Mouse (Mus musculus) adrenal gland, postnatal 36 days (tissue): ENCODE measurements around the gene Mast4. TPM values are rescaled to one million over a fixed set of nuclear protein-coding genes. Genes with fewer than 3 reads are reported as not detected.

Experiments used
- DNase-seq, 2 experiments: peaks; one replicate each; pipeline ENCODE4 v3.0.0; 2021; ENCODE audit warnings: mixed read lengths in 1 of 2
- total RNA-seq, 2 experiments: library from RNA; stranded (reverse); gene quantifications; 2 replicates each; pipeline ENCODE4 v1.2.3; 2021

The Mast4 gene
- total RNA-seq, 2 experiments from 2014 or later, result 62.9 to 90.1 TPM

DNA sequence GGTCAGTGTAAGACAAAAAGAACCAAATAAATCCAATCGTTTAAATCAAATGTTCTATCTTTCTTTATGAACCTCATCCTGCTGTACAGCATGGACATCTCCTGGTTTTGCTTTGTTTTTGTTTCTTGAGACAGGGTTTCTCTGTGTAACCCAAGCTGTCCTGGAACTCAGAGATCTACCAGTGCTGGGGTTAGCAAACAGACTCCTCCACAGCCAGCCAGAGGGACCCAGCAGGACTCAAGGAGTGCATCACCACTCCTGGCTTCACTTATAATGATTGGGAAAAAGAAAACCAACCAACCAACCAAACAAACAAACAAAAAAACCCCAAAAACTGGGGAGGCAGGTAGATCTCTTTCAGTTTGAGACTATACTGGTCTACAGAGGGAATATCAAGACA lies 469.5 kb downstream of the Mast4 start:
- DNase-seq, result no peak

DNA sequence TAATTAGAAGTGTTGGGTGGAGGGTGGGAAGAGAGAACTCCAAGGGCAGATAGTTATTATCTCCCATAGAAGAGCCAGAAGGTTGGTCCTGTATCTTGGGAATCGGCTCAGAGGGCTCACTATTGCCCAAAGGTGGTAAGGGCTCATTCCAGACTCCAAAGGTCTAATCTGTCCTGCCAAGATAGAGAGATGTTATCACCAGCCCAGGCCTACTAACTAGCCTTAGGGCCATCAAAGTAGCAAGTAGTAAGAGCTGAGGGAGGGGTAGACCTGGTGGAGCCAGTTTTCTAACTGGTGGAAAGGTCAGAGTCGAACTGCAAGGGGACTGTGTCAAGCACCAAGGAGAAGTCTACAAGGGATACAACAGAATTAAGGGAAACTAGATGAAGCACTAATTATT lies 470.2 kb downstream of the Mast4 start:
- no peak for DNase-seq

DNA sequence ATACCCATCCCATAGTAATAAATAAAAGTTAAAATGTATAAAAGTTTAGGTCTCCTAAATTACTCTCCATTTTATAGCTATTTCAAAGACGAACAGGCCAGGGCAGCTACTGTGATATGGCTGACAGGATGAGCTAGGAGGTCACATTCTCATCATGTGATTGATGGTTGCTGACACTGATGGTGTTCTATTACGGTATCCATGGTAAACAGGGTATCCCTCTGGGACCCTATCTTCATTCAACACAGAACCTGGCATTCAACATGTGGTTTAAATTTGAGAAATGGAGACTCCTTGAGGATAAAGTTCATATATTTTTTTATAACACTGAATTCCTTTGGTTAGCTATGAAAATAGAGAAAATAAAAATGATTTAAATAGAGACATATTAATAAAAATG lies 471.3 kb downstream of the Mast4 start:
- DNase-seq, result no peak

DNA sequence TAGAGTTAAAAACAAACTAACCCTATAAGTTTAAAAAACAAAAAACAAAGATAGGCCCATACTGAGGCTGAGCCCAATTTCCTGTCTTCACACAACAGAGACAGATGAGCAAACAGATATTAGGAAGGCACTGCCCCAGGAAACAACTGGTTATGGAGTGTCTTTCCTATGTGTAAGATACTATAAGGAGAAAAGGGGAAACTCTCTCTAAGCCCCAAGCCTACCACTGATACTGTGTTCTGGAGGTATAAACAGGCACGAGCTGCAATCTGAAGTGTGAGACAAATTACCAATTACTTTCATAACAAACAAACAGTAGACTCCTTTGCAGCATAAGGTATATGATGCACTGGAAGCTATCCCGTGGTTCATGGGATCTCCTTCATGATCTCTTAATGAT lies 471.9 kb downstream of the Mast4 start:
- DNase-seq, result no peak

DNA sequence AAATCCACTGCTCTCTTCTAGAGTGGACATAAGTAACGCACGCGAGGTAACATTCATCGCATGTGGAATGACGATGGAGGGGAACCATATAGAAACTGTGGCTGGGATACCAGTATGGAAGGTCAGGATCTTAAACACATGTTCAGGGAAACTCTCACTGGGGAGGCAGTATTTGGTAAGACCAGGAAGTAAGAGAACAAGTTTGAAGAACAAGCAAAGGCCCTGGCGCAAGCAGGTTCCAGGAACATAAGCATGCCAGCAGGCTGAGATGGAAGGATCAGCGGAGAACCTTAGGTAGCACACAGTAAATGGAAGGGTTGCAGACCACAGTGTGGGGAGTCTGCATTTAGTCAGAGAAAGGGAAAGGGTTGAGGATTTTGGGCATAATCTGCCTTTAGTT lies 473.6 kb downstream of the Mast4 start:
- no peak for DNase-seq

DNA sequence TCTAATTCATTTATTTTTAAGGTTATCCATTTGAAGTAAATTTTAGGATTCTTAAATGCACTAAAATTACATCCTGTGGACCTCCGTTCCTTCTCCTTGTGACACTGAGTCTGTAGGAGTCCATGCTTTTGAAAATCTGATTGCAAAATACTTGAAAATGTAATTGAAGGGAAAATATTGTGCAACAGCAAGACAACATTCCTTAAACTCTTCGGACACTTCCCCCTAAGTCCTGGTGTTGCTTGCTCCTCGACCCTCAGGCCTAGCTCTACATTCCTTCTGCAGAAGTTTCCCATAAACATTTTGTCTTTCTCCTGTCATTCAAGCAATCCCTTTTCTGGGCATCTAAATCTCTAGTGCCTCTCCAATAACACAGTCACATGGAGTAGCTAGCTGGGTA lies 474.2 kb downstream of the Mast4 start:
- DNase-seq, result no peak

DNA sequence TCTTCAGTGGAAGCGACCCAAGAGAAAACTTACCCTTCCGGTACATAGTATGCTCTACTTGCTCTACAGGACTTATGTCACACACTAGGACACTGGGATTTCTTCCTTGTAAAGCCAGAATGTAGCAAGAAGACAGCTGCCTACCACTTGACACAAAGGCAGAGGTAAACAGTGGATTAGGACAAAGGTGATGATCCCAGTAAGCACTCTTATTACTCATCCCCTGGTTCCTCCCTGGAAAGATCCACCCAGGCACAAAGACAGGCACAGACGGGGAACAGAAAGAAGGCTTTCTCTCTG lies 476.8 kb downstream of the Mast4 start:
- no peak for DNase-seq

DNA sequence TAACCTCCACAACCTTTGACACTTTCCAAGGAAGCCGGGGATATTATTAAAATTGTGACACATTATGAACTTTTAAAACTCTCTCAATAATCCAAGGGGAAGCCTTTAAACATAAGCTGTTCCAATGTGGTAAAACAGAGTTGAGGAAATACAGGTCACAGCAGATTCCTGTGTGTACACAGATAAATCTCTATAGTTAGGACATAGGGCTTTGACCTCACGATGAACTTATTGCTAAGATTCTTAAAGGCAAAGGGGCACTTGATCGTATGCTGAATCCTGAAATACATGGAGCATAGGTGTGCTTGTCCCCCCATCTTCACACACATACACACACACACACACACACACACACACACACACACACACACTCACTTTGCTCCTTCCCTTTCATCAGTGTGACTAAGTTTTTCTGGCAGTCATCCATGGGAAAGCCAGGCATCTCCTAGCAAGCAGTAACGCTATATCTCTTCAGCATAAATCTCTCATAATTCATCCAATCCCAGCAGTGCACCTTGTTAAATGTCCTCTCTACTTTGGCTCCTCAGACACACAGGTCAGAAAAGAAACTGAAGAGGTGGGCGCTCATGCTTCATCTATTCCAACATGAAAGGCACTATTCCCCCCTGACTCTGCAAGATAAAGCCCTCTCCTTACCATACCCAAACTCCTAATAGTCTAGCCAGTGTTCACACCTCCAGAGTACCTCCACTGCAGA lies 477.3 kb downstream of the Mast4 start:
- peak; percentile 56 to 64 for DNase-seq

DNA sequence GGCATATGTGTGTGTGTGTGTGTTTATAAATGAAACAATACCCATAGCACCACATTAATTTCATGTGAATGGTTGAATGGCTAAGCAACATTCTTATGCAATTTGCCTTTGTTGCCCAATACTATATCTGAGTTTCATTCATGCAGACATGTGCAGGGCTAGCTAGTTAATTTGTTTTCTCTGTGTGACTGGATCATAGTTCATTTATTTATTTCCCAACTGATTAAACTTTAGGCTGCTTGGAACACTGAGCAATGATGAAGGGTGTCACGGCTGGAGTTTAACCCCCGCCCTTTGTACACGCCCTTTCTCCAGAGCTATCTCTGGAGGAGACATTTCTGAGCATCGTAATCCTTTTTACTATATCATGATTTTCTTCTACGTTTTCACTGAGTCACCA lies 481.4 kb downstream of the Mast4 start:
- DNase-seq, result no peak

DNA sequence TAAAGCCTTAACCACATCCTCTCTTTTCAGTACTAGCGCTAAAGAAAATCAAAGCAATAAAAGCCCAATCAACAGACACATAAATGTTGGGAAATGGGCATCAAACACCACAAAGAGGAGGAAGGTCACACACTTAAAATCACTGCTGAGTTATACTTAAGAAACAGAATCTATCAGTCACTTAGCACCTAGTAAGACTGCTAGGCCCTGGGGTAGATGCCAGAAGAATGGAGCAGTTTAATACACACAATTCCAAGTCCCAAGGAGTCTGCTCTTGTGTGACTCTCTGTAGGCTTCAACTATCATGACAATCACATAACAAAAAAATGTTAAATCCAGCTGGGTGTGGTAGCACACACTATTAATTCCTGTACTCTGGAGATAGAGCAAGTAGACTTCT lies 483.0 kb downstream of the Mast4 start:
- DNase-seq, result no peak

DNA sequence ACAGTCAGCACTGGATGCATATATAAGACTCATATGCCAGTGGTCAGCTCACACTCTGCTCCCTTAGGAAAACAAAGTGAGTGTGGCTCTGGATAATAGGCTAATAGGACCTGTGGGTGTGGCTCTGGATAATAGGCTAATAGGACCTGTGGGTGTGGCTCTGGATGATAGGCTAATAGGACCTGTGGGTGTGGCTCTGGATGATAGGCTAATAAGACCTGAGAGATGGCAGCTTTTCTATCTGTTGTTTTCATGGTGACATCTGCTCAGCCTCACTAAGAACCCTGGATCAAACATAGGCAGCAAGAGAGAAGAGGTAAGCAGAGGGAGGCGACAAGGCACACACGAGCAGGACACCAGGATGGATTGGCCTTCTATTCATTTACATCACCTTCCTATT lies 483.7 kb downstream of the Mast4 start:
- no peak for DNase-seq

DNA sequence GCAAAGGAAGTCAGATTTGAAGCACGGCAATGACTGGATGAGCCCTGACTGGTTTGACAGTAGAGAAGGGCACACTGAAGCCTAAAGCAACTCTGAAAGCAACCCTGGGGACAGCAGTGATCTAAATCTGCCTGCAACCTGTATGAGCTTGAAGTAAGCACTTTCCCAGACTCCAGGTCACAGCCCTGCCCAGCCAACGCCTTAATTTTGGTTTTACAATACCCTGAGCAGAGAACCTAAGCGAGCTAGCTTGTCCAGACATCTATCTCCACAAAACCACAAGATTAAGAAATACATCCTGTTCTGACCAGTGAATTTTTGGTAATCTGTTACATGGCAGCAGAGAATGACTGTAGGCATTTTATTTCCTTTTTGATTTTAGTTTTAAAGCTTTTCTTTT lies 485.2 kb downstream of the Mast4 start:
- DNase-seq, result no peak

DNA sequence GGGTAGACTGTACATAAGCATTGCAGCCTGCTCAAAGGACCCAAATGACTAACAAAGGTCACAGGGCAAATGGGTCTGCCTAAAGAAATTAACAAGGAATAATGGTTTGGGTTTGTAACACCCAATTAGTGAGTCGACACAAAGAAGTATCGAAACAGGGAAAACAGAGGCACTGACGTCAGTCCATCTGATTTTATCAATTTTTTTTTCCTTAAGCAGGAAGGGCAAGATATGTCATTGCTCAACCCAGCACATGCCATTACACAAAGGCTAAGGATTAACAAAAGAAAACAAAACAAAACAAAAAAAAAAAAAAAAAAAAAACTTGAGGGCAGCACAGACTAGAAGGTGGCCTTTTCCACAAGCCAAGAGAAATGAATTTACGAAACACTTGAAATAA lies 487.8 kb downstream of the Mast4 start:
- no peak for DNase-seq

DNA sequence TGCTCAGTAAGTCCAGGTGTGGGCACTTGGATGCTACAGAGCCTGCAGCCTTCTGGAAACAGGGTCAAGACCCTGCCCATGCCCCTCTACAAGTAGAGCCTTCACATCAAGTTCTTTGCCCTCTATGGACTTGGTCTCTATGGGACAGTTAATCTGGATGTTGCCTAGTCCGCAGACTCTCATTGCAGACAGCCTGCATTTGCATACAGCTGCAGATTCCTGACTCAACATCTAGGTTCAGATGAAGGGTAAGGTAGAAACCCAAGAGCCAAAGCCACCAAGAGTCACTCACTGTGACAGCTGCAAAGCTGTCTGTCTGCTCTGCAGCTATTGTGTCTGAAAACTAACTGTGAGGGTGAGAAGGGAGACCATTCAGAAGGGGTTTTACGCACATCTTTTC lies 491.6 kb downstream of the Mast4 start:
- no peak for DNase-seq

DNA sequence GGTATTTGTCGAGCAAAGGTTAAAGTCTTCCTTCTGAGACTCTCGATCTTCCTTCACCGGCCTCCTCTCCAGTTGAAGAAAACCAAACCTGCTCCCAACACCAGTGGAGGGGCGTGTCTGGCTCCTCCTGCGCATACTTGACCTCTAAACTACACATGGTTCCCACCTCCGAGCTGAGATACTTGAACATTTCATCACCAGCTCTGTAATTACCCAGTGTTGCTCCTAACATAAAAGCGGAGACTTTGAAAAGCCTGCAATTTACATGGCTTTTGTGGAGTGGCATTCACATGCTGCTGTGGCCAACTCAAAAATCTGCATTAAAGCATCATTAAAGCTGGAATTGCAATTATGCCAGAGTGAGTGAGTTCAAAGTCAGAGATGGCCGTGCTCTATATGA lies 492.1 kb downstream of the Mast4 start:
- DNase-seq, result no peak

DNA sequence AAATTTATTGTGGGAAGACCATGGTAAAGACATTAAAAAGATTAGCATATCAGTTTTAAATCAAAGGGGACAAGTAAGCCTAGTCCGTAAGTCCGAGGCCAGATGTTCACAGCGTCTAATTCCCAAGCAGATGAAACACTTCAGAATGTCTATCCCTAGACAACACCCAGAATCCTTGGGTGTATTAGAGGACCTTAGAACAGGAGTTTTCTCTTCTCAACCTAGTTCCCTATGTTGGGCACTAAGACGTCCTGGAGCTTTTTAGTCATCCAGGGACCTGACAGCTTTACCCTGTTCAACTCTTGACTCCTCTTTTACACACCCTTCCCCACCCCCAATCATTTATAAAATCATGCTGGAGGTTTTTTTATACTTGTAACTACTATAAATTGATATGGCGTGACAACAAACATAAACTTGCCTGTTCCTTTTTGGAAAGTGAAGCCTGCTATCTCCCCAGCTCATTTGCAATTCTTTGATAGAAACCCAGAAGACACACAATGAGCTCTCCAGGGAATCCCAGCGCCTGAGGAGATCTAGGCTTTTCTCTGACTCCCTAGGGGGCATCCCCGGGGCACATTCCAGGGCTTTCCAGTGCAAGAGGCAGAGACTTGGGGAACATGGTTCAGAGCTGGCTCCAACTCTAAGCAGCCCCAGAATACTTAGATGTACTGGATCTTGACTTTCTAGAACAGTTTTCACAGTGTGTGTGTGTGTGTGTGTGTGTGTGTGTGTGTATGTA lies 494.4 kb downstream of the Mast4 start:
- DNase-seq, result no peak

DNA sequence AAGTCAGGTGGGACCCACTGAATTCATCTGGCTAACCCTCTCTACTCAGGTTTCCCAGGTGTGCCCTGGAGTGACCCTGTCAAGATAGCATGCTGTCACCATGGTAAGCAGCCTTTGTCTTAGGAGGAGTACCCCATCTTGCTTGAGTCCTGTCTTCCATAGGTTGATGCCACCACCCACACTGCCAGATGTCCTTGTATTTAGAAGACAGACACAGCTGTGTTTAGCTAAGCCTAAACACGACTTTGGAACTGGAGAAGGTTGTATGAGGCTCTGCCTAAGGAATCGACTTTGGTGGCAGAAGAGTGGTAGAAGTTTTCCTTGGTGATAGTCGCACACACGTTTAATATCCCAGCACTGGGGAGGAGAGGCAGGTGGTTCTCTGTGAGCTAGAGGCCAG lies 496.9 kb downstream of the Mast4 start:
- no peak for DNase-seq

DNA sequence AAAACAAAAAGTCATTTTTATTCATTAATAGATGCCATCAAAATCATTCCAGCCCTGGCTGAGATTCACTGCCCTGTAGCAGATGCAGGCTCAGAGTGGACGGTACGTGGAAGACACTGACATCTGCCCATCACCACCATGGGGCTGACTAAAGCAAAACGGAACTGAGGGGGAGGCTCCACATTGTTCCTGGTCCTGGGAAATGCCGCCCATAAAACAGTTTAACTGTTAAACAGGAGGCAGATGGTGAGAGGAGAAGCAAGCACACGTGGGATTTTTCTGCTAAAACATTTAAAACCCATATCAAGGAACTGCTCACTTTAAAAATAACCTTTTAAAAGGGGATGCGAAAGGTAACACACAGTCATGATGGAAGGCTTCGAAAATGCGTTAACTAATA lies 499.0 kb downstream of the Mast4 start:
- no peak for DNase-seq

DNA sequence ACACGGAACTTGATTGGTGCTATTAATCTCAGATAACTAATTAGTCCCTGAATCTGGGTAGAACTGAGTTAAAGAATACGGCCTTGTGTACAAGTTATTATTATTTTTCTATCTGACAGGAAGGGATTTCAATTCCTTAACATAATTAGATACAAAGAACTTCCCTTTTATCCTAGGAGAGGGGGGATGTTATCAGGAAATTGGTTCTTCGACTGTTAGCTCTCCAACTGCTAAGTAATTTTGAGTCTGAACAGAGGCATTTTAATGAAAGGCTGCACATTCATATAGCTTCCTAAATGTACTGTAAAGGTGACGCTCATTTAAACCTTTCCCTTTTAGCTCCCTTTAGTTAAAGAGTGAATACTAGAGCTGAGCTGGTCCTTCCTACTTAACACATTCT lies 516.0 kb downstream of the Mast4 start:
- DNase-seq, result no peak

DNA sequence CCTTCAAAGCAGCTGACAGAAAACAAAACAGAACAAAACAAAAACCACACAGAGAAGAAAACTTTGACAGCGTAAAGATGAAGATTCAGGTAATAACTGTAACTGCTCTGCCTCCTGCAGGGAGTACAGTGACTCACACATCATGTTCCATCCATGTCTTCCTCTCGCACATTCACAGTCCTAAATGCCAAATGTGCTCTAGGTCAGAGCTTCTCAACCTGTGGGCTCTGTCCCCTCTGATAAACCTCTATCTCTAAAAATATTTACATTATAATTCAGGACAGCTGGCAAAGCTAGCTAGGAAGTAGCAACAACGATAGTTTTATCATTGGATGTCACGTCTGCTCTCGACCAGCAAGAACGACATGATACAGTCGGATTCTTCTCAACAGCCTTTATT lies 517.6 kb downstream of the Mast4 start:
- DNase-seq, result no peak

DNA sequence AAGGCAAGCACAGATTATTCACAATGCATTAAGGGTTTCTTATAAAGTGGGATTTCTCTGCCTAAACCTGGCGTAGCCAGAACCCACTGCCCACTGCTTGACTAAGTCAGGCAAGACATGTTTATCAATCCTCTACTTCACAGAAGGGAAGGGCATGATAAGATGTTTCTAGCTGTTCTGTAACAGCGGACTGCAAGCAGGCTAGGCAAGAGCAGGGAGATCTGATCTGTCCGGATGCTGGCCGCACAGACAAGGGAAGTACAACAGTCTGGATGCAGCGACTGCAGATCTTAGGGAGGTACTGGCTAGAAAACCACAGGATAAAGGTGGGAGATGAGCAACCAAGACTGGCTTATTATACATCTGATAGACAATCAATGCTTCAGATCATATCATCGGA lies 519.1 kb downstream of the Mast4 start:
- no peak for DNase-seq

DNA sequence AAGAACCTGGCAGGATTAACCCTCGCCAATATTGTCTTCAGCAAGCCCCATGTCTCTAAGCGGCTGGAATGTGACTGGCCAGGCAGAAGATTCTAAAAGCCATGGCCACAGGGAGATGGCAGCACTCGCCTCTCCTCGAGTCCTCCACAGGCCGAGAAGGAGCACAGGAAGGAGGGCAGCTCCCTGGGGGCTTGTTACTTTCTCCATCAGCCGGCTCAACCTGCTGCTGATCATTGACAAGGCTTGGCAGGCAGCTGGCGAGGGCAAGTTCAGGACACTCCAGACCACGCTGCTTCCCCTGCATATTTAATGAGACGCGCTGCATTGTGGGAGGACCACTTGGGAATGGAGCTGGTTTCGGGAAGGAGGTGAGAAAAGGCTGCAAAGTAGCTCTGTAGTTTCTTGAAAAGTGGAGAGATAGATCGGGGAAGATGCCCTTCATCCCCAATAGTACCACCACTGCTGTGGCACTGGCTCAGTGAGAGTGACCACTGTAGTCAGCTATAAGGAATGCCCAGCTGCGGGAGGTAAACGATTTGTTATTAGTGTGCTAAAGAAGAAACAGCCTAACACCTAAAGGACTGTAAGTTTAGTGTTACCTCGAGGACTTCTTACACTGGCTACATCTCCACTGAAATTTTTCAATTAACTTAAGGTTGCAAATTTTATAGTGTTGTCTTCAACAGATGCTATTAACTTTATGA lies 523.0 kb downstream of the Mast4 start:
- peak; percentile 48 to 50 for DNase-seq

DNA sequence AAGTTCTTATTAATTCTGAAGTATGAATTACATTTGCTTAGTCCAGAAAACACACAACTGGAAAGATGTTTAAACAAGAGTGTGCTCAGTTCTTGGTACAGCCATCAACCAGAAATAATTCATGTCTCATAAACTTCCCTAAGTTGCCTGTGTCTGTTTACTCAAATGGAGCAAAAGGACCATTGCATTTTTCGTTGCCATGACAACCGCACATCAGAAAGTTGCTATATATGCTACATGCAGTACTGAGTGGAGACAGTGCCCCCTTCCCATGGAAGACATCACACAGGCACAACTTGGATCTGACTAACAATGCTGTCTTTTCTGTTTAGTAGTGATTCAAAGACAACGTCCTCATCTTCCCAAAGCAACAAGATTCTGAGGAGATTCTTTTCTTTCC lies 527.6 kb downstream of the Mast4 start:
- no peak for DNase-seq

DNA sequence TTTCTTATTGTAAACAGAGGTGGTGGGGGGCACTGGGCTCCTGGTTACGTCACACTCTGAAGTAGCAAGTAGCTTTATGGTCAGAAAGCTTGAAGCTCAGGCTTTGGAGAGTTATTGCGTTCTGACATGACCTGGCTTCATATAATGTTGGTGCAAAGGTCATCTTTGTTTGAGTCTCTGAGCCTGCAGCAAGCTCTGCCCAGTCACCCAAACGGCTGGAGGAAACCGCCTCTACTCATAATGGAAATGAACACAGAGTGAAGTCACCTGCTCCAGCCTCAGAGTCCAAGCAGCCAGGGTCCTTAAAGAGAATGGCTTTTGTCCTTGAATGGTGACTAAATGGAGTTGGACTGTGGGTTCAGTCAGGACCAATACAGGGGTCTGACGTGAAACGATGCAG lies 529.1 kb downstream of the Mast4 start:
- no peak for DNase-seq
